Mouse (Mus musculus): ENCODE measurements at regions not wholly inside any gene's neighbourhood (a gene's known extent, or its start where the extent isn't known, plus 50 kb on each side); places are given as distances from the start of the nearest gene placed in this dataset.
"Not testable (repeated sequence)": the region's sequence is repeated elsewhere in the genome, so short reads cannot be mapped to it uniquely, and the experiment has no call there.

- DNase-seq = no peak
These were observed 118.7 kb upstream of the Cpsf6 start for GRCm38 (mm10) chr10:117498497-117498896.

GRCm38 (mm10) chr10:117497565-117498256, 117.9 kb upstream of the Cpsf6 start:
- DNase-seq = no peak

- not testable (repeated sequence) for DNase-seq
These were observed 117.3 kb upstream of the Cpsf6 start for GRCm38 (mm10) chr10:117497082-117497481.

- DNase-seq = no peak
These were observed 116.5 kb upstream of the Cpsf6 start for GRCm38 (mm10) chr10:117496064-117497011.

- DNase-seq = peak in 1 of 2 experiments; percentile 12
These were observed 114.4 kb upstream of the Cpsf6 start for GRCm38 (mm10) chr10:117494171-117494701.

GRCm38 (mm10) chr10:117493824-117494121, 114.0 kb upstream of the Cpsf6 start:
- no peak for DNase-seq

- DNase-seq = no peak
These were observed 113.4 kb upstream of the Cpsf6 start for GRCm38 (mm10) chr10:117493091-117493823.

- no peak for DNase-seq
These were observed 112.7 kb upstream of the Cpsf6 start for GRCm38 (mm10) chr10:117492391-117492990.

GRCm38 (mm10) chr10:117491711-117492110, 111.9 kb upstream of the Cpsf6 start:
- DNase-seq = no peak

- DNase-seq = no peak
These were observed 111.2 kb upstream of the Cpsf6 start for GRCm38 (mm10) chr10:117490851-117491595.

GRCm38 (mm10) chr10:117483091-117483600, 103.3 kb upstream of the Cpsf6 start:
- DNase-seq = no peak

- DNase-seq = no peak
These were observed 102.5 kb upstream of the Cpsf6 start for GRCm38 (mm10) chr10:117482361-117482760.

- no peak for DNase-seq
These were observed 101.7 kb upstream of the Cpsf6 start for GRCm38 (mm10) chr10:117481341-117481990.

GRCm38 (mm10) chr10:117480456-117480850, 100.6 kb upstream of the Cpsf6 start:
- no peak for DNase-seq

- no peak for DNase-seq
These were observed 100.1 kb upstream of the Cpsf6 start for GRCm38 (mm10) chr10:117479721-117480455.

- DNase-seq = no peak
These were observed 99.1 kb upstream of the Cpsf6 start for GRCm38 (mm10) chr10:117478931-117479280.

GRCm38 (mm10) chr10:117478202-117478930, 98.6 kb upstream of the Cpsf6 start:
- no peak for DNase-seq

GRCm38 (mm10) chr10:117477331-117478201, 97.8 kb upstream of the Cpsf6 start:
- no peak for DNase-seq
